In the genomic region with DNA sequence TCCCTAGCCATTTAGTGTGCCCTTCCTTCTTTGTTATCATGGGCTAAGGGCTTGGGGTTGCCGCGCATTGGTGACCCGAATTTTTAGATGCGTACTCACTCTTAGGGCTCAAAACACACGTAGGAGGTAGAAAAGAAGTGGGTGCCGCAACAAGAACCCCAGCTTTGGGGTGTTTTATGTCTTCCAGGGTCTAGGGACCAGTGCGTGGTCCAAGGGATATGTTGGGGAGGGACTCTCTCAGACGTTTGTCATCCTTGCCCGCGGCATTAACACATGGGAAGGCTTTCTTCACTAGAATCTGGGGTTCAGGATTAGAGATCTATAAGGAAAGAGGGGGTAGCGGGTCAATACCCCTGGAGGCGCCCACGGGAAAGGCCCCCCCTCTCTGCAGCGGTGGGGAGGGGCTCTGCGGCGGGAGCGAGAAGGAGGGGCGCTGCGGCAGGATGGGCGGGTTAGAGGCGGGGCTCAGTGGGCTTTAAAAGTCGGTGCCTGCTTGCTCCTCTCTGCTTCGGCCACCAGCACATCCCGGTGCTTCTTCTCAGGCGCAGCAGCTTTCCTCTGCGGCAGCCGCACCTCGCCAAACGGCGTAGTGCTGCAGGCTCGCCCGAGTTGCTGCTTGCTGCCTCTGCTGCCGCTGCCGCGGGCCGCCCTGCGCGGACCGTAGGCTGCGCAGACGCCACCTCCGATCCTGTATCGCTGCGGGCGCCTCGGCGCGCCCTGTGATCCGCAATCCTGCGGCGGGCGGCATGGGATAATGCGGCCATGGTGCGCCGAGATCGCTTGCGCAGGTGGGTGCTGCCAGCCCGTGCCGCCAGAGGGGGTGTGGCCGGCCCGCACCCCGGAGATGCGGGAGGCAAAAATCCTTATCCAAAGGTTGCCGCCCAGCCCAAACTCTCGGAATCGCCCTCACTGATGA, we compare ENCODE assay signal across 8 mouse cellular contexts. TPM values are rescaled to one million over a fixed set of nuclear protein-coding genes. Genes with fewer than 3 reads are reported as not detected.
DNase-seq lines count a peak whose midpoint lies in the region; ATAC-seq and TF ChIP-seq lines count a peak whose summit lies in the region.

No protein-coding gene starts in this region.

- peak in 1 of 2 experiments; percentile 18 for DNase-seq in spleen, adult 2 months (ENCODE audit: low read depth in 1 of 2, low spot score in 2 of 2)
- DNase-seq in spleen, adult 12 weeks (ENCODE audit: low spot score), result no peak
- DNase-seq in embryo, embryonic 11 days, result peak; percentile 87
- DNase-seq in left cerebral cortex, postnatal 36 days (ENCODE audit: low spot score in 2 of 2), result peak; percentile 74 to 86
- peak; percentile 85 for DNase-seq in midbrain, embryonic 10.5 days (ENCODE audit: low spot score)
- DNase-seq in right cerebral cortex, postnatal 4 days, result peak; percentile 77

- no peak for TF ChIP-seq POLR2A in spleen, adult 2 months (IDR thresholded peaks at IDR 0.05; ENCODE audit: low read depth, low read length)

- no peaks in the 10 kb centered on the region for H3K36me3 ChIP-seq in spleen, adult 2 months (ENCODE audit: control insufficient read depth, insufficient read depth, low read length)
- H3K36me3 ChIP-seq in intestine, embryonic 15.5 days, result no peaks in the 10 kb centered on the region
- peaks cover 64% of the 10 kb centered on the region for H3K36me3 ChIP-seq in midbrain, embryonic 10.5 days

- peak overlapping the region; percentile 48; the same call in 1 of the 2 replicates for H3K4me3 ChIP-seq in spleen, adult 2 months (ENCODE audit: extremely low read depth, insufficient read depth, insufficient read length)
- peak overlapping the region; percentile 53 for H3K4me3 ChIP-seq in intestine, embryonic 15.5 days (replicated peaks)
- H3K4me3 ChIP-seq in midbrain, embryonic 10.5 days, result peak overlapping the region; percentile 70

- H3K9me3 ChIP-seq in intestine, embryonic 15.5 days, result no peaks in the 10 kb centered on the region
- peaks cover 61% of the 10 kb centered on the region for H3K9me3 ChIP-seq in midbrain, embryonic 10.5 days (replicated peaks)

- H3K27ac ChIP-seq in spleen, adult 2 months (ENCODE audit: insufficient read depth, low read length), result no peak overlapping the region
- peak overlapping the region; percentile 58; the same call in 1 of the 2 replicates for H3K27ac ChIP-seq in intestine, embryonic 15.5 days
- peak overlapping the region; percentile 90 for H3K27ac ChIP-seq in midbrain, embryonic 10.5 days (replicated peaks)

- intact Hi-C loops in left cerebral cortex, postnatal 36 days (cut with DNase I), result loop anchor here (1.0 kb wide), 1 partner anchor 186 kb away; no protein-coding TSS in a partner anchor

- peak overlapping the region; percentile 61 for H3K4me2 ChIP-seq in intestine, embryonic 15.5 days (replicated peaks)

- TF ChIP-seq CTCF in spleen, adult 2 months (IDR thresholded peaks at IDR 0.05; ENCODE audit: extremely low read depth, insufficient read depth, insufficient read length, insufficient replicate concordance), result no peak

- H3K9ac ChIP-seq in intestine, embryonic 15.5 days, result peak overlapping the region; percentile 57

- H3K4me1 ChIP-seq in spleen, adult 2 months (ENCODE audit: control insufficient read depth, insufficient read depth, insufficient read length), result peaks cover 2% of the 10 kb centered on the region; the same call in 1 of the 2 replicates
- H3K4me1 ChIP-seq in intestine, embryonic 15.5 days (replicated peaks), result no peaks in the 10 kb centered on the region
- H3K4me1 ChIP-seq in midbrain, embryonic 10.5 days, result peaks cover 69% of the 10 kb centered on the region

- peaks cover 4% of the 10 kb centered on the region; the same call in 1 of the 2 replicates for H3K27me3 ChIP-seq in spleen, adult 2 months (ENCODE audit: control insufficient read depth, insufficient read depth, low read length)
- no peaks in the 10 kb centered on the region for H3K27me3 ChIP-seq in intestine, embryonic 15.5 days (replicated peaks)
- no peaks in the 10 kb centered on the region for H3K27me3 ChIP-seq in midbrain, embryonic 10.5 days (ENCODE audit: low read depth, poor library complexity, severe bottlenecking)

- ATAC-seq in granulocyte monocyte progenitor cell, adult 5-6 weeks (replicated peaks; ENCODE audit: poor library complexity, severe bottlenecking), result peak; percentile 23
- ATAC-seq in intestine, embryonic 15.5 days, result peak; percentile 65

- 55% methylated on average over 66 of the region's 66 CpGs for WGBS in spleen, adult 2 months
- WGBS in intestine, embryonic 15.5 days, result 49% methylated on average over 62 of the region's 66 CpGs
- 60% methylated on average over 66 of the region's 66 CpGs for WGBS in midbrain, embryonic 10.5 days

RNA-seq across cellular contexts. Expression of gene Mest, which starts 14.5 kb away (rescaled TPM):
- 7.6 and 60.5 TPM in 2 replicates for polyA plus RNA-seq in spleen, adult 2 months (2012; rRNA removed)
- not detected in 2 replicates for total RNA-seq in granulocyte monocyte progenitor cell, adult 5-6 weeks (2014; fragmentation: Nextera tagmentation)
- 0.09 TPM in 1 of 2 replicates, not detected in the other for total RNA-seq in granulocyte monocyte progenitor cell, adult 5-6 weeks (2017)
- 668 and 710 TPM in 2 replicates for polyA plus RNA-seq in intestine, embryonic 15.5 days (2015; fragmentation: Nextera tagmentation; extraction: Ambion mirVana)
- 100 to 1,000 TPM in 1 of 2 experiments, 10 to 100 TPM in 1; 99.8 to 118 TPM for total RNA-seq in left cerebral cortex, postnatal 36 days (2021)
- polyA plus RNA-seq in midbrain, embryonic 10.5 days (2016; fragmentation: Nextera tagmentation; extraction: Ambion mirVana), result 1,366 and 1,939 TPM in 2 replicates

RNA-seq across cellular contexts. Expression of gene Cep41, which starts 44.3 kb away (rescaled TPM):
- 2.7 and 2.9 TPM in 2 replicates for polyA plus RNA-seq in spleen, adult 2 months (2012; rRNA removed)
- 3.4 and 3.7 TPM in 2 replicates for total RNA-seq in granulocyte monocyte progenitor cell, adult 5-6 weeks (2014; fragmentation: Nextera tagmentation)
- 3.2 and 6.1 TPM in 2 replicates for total RNA-seq in granulocyte monocyte progenitor cell, adult 5-6 weeks (2017)
- polyA plus RNA-seq in intestine, embryonic 15.5 days (2015; fragmentation: Nextera tagmentation; extraction: Ambion mirVana), result 9.4 and 9.9 TPM in 2 replicates
- total RNA-seq in left cerebral cortex, postnatal 36 days (2021), result 1 to 10 TPM; 7.1 to 9.0 TPM
- polyA plus RNA-seq in midbrain, embryonic 10.5 days (2016; fragmentation: Nextera tagmentation; extraction: Ambion mirVana), result 19.8 and 24.0 TPM in 2 replicates

Comparison
In these comparisons a context has a peak if more than half of its experiments do, and no peak if none do; other contexts are left out.
1. RNA of gene Mest, which starts 14.5 kb away (polyA plus RNA-seq): 1,366 to 1,939 TPM in midbrain, embryonic 10.5 days and 668 to 710 TPM in intestine, embryonic 15.5 days; 7.6 to 60.5 TPM in spleen, adult 2 months; every median in the first group is over 10 times any median in the second.
2. Peak in every context shown above with its lines, with median percentiles within 50 percentile points of each other: H3K4me3 ChIP-seq.